Mouse (Mus musculus): ENCODE results near the gene Mycbp2. TPM values are rescaled to one million over a fixed set of nuclear protein-coding genes. Genes with fewer than 3 reads are reported as not detected.

Mycbp2 gene
- total and polyA plus RNA-seq, 3 experiments = 25.9 to 60.1 (median 29.5) TPM

DNA sequence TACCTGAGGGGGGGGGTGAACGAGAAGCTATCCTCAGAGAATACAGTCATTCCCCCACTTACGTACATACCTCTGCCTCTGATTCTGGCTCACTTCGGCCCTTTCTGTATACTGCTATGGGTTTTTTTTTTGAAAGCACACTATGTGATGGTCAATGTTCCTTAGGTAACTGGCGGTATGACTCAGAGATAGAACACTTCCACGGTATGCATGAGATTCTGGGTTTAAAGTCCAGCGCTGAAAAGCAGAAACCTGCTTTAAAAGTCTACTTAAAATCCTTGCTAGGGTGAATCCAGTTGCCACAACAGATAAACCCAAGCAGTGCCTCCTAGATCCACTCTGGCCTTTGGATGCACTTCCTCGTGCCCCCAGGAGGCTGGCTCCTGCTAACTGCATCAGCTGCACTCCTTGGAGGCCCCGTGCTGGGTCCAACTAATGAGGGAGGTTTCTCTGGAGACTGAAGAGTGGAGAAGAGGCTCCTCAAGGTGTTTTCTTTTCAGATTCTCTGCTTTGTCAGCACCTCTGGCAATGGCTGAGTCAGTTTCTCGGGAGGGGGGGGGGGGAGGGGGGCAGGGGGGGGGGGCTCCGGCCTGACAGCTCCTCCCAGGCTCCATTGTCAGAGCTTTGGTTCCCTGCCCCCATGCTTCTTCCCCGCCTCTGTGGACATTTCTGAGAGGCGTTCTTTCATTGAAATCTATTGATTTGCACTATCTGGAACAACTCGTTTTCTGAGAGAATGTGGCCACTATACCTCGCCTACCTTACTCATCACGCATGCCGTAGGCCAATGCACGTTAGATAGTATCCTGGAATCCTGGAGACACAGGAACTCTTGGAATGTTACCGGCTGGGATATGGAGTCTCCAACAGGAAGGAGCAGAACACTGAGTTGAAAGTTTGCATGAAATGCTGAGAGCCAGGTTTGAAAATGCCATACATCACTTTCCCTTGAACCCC, 8.1 kb upstream of the Mycbp2 start:
- no peak overlapping the region for H3K9ac ChIP-seq (ENCODE audit: insufficient read depth, low read depth)
- DNase-seq (ENCODE audit: extremely low read depth) = no peak
- in situ Hi-C loops (cut with MboI; ENCODE audit: low pct_ligation_motif_present, low pct_unique_long_range_greater_than_20kb, low sequenced_read_pairs) (loop anchor here (5.0 to 25.0 kb wide), 2 partner anchors 113 to 333 kb away; no protein-coding TSS in a partner anchor), dilution Hi-C loops (cut with MboI; ENCODE audit: extremely low pct_ligation_motif_present, extremely low pct_unique_long_range_greater_than_20kb, low sequenced_read_pairs) (no loop called here)
- H3K79me2 ChIP-seq (replicated peaks; ENCODE audit: control insufficient read depth, extremely low read depth, insufficient read depth, poor library complexity, severe bottlenecking) = no peaks in the 10 kb centered on the region
- H3K27me3 ChIP-seq (replicated peaks) = no peaks in the 10 kb centered on the region
- H3K9me3 ChIP-seq (replicated peaks; ENCODE audit: low read length) = no peaks in the 10 kb centered on the region
- TF ChIP-seq ETS1 (conservative IDR thresholded peaks at IDR 0.05; ENCODE audit: low read depth, low read length) (no peak), SIN3A (IDR thresholded peaks at IDR 0.05; ENCODE audit: low read length) (no peak), USF2 (conservative IDR thresholded peaks at IDR 0.05; ENCODE audit: low read depth, low read length) (no peak), CHD1 (IDR thresholded peaks at IDR 0.05; ENCODE audit: low read depth, low read length) (no peak), ZKSCAN1 (IDR thresholded peaks at IDR 0.05; ENCODE audit: borderline replicate concordance, low read depth, low read length) (no peak), NRF1 (IDR thresholded peaks at IDR 0.05; ENCODE audit: low read depth, low read length) (no peak), JUND (conservative IDR thresholded peaks at IDR 0.05; ENCODE audit: low read depth, low read length) (no peak), CHD2 (IDR thresholded peaks at IDR 0.05; ENCODE audit: low read length) (no peak), POLR2AphosphoS2 (IDR thresholded peaks at IDR 0.05; ENCODE audit: low read depth, low read length) (no peak), PAX5 (IDR thresholded peaks at IDR 0.05; ENCODE audit: low read length) (no peak), EP300 (IDR thresholded peaks at IDR 0.05; ENCODE audit: low read length) (no peak), HCFC1 (IDR thresholded peaks at IDR 0.05; ENCODE audit: low read depth, low read length) (no peak), MAX (IDR thresholded peaks at IDR 0.05; ENCODE audit: low read length) (no peak), KAT2A (IDR thresholded peaks at IDR 0.05; ENCODE audit: insufficient replicate concordance, low read length) (no peak), UBTF (IDR thresholded peaks at IDR 0.05; ENCODE audit: low read depth, low read length) (no peak), E2F4 (IDR thresholded peaks at IDR 0.05; ENCODE audit: insufficient replicate concordance, low read depth, low read length) (no peak), IRF4 (IDR thresholded peaks at IDR 0.05; ENCODE audit: low read depth, low read length) (no peak), BHLHE40 (IDR thresholded peaks at IDR 0.05; ENCODE audit: low read depth, low read length) (no peak)
- no peak overlapping the region for H3K27ac ChIP-seq (ENCODE audit: insufficient read depth, low read depth)
- H3K4me3 ChIP-seq (replicated peaks in 1 of 3; ENCODE audit: low read depth in 2 of 3, low read length in 2 of 3, poor library complexity in 1 of 3) = no peak overlapping the region
- no peak overlapping the region for H3K4me2 ChIP-seq (ENCODE audit: insufficient read depth, low read depth, poor library complexity, severe bottlenecking)
- H3K36me3 ChIP-seq (replicated peaks in 1 of 2; ENCODE audit: control insufficient read depth in 1 of 2, insufficient read depth in 1 of 2, low read length in 1 of 2) = no peaks in the 10 kb centered on the region
- peaks cover 3 to 19% of the 10 kb centered on the region in 2 experiments; a peak in 2 of 4 replicates for H3K4me1 ChIP-seq (ENCODE audit: control insufficient read depth in 1 of 2, insufficient read depth in 2 of 2)

Data from CH12.LX (cell line).